Mouse (Mus musculus) retina, embryonic 14.5 days (tissue): ENCODE measurements at regions not wholly inside any gene's neighbourhood (a gene's known extent, or its start where the extent isn't known, plus 50 kb on each side); places are given as distances from the start of the nearest gene placed in this dataset.
A peak's percentile ranks its signal among the peaks of the same experiment; 100 is the strongest.

ENCODE experiments used
- DNase-seq: peaks from one replicate; pipeline ENCODE4 v3.0.0-alpha.2; 2015; ENCODE audit warnings: low spot score

- peak; percentile 85 for DNase-seq
These were observed 804.3 kb downstream of the Tmem132b start for GRCm38 (mm10) chr5:126335553-126336520.

DNA sequence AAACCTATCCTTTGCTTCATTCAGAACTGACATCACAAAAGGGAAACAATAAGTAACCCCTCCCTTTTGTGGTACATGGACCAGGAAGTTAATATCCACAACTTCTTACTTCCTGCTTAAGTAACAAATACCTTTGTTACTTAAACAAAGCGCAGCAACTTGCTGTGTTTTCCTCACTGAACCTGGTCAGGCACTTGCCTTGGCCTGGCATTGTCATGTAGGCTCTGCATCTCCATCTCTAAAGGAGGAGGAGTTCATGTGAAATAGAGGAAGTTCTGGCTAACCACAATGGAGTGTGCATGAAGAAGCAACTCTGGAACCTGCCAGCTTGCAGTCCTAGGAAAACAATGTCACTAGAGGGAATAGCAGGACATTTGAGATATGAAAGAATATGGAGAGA lies 806.3 kb downstream of the Tmem132b start:
- no peak for DNase-seq

DNA sequence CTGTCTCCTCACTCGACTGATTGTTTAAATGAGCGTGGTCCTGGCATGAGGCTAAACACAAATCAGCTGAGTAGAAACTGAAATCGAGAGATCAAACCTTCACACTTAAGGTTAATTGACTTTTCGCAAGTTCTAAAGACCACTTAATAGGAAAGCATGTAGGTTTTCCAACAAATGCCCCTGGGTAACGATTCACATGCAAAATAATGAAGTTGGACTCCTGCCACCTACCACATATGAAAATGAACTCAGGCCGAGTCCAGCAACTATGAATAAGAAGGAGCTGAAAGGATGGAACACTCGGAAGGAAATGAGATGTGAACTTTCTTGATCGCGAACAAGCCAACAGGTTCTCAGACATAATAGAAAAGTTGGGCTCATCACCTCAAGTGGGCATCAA lies 812.0 kb downstream of the Tmem132b start:
- no peak for DNase-seq

DNA sequence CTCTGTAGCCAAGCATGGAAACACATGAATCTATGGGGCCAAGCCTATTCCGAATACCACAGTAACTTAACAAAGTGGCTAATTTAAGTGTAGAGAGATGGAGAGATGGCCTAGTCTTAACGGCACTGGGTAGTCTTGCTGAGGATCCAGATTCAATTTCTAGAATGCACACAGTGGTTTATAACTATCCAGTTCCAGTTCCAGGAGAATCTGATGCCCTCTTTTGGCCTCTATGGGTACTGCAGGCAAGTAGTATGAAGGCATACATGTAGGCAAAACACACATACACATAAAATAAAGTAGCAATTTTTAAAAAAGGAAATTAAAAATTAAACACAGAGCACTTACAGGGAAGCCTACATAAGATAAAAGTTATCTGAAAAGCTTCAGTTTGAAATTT lies 819.4 kb downstream of the Tmem132b start:
- DNase-seq: no peak

DNA sequence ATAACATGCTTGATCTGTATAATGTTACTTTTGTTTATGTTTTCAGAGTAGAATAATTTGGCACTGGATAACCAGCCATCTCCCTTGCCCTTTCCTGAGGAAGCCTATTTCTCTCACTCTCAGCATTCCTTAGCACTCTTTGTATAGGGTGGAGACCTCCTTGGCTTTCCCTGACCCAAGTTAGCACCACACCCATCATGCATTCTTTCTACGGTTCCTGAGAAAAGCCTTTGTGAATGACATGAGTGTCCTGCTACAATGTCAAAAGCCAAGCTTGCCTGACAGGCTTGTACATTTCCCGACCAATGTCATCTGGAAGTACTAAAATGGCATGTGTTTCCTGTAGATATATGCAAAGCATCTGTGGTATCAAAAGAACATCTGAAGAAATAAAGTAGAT lies 837.9 kb downstream of the Tmem132b start:
- DNase-seq: no peak

- no peak for DNase-seq
These were observed 849.3 kb upstream of the Tmem132c start for GRCm38 (mm10) chr5:126392306-126392705.

GRCm38 (mm10) chr5:126395331-126395730 lies 846.3 kb upstream of the Tmem132c start:
- DNase-seq: peak; percentile 56

DNA sequence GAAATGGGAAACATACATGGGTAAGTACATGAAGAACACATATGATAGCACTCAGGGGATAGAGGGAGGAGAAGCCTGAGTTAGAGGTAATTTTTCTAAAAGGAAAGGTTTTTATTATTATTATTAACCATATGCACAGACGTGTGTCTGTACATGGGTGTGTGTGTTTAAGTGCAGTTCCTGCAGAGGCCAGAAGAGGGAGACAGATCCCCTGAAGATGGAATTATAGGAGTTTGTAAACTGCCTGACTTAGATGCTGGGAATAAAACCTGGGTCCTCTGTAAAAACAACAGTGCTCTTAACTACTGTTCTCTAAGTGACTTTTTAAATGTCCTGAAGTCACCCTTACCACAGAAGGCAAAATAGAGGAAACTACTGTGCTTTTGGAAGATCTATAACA lies 809.9 kb upstream of the Tmem132c start:
- DNase-seq: peak; percentile 20

DNA sequence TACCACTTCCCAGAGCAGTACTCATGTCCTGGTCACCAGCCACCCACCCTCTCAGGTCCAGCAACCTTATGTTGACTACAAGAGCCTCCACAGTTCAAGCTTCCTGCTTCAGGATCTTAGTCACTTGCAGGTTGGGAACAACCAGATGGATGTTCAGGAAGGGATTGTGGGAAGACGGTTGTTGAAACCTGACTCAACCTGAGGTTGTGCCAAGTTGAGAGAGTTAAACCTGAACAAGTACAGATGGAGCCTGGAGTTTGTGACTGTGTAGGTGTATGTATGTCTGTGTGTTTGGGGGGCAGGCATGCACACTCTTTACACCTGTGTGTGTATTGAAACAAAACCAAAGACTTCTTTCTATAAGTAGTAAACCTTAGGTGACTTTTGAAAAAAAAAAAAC lies 802.9 kb upstream of the Tmem132c start:
- DNase-seq: no peak

DNA sequence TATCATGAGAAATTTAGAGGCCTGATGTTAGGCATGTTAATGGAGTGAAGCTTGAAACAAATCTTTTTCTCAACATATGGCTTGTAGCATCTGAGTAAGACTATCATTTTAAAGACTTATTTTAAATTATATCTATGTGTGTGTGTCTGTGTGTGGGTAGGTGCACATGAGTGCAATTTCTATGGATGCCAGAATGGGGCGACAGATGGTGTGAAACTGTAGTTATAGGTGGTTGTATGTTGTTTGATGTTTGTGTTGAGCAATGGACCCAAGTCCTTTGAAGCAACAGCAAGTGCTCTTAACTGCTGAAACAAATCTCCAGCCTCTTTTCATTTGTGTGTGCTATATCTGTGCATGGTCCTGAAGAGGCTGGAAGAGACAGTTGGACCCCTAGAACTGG lies 801.1 kb upstream of the Tmem132c start:
- no peak for DNase-seq

GRCm38 (mm10) chr5:126475761-126476160 lies 765.8 kb upstream of the Tmem132c start:
- no peak for DNase-seq

DNA sequence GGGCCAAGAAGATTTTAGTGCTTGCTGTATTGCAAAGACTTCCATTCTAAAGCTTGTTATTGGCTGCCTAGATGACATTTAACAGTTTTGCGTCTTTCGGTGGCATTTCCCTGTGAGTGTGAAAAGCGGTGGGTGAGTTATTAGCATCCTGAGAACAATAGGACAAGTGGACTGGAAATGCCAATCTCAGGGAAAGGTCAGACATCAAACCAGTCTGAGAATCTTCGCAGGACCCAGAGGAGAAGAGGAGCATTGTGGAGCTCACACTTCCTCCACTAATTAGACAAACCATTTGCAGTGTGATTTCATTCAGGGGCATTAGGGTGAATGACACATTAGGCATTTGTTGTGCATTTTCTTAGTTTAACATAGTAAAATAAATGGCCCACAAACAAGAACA lies 719.5 kb upstream of the Tmem132c start:
- peak; percentile 65 for DNase-seq

GRCm38 (mm10) chr5:126525863-126526262 lies 715.7 kb upstream of the Tmem132c start:
- no peak for DNase-seq

GRCm38 (mm10) chr5:126530806-126531527 lies 710.6 kb upstream of the Tmem132c start:
- no peak for DNase-seq

DNA sequence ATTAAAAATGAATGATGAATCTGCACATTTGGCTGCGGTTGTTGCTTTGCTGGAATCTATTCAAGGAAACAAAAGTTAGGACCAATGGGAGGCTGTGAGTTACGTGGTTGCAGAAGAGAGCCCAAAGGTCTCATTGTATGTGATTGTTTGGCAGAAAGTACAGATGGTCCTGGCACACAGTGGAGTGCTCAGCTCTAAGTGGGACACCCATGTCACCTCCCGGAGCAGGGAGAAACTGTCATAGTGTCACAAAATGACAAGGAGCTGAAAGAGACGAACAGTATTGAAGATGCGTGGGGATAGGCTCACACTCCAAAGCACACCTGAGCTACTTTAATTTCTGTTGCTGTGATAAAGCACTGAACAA lies 710.1 kb upstream of the Tmem132c start:
- DNase-seq: no peak

GRCm38 (mm10) chr5:126531975-126532374 lies 709.6 kb upstream of the Tmem132c start:
- no peak for DNase-seq

GRCm38 (mm10) chr5:126538072-126538471 lies 703.5 kb upstream of the Tmem132c start:
- no peak for DNase-seq

DNA sequence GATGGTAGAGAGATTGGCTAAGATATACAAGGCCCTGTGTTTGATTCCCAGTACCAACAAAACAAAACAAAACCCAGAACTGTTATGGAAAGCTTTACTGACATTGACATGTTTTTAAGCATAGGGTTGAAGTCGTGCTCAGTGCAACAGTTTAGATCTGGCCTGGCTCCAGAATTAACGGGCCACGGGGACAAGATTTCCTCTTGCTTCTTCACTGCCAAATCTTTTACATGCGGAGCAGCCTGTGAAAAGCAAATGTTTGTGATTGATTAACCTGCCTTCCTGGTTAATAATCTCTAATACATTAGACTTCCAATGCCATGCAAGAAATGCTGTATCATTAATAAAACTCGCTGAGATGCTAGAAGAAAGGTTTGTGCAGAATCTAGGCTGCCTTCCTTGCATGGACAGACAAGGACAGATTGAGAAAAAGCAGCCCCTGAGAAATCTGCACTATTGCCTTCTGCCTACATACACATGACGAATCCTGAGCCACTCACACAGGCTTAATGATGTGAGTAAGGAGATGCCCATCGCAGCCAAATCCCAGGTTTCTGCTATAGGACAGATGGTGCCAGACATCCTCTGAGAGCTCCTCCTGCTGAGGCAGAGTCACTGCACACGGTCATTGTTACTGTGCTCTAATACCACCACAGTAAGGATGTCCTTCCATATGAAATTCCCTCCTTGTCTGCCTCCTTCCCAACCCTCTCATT lies 697.2 kb upstream of the Tmem132c start:
- DNase-seq: peak; percentile 9

DNA sequence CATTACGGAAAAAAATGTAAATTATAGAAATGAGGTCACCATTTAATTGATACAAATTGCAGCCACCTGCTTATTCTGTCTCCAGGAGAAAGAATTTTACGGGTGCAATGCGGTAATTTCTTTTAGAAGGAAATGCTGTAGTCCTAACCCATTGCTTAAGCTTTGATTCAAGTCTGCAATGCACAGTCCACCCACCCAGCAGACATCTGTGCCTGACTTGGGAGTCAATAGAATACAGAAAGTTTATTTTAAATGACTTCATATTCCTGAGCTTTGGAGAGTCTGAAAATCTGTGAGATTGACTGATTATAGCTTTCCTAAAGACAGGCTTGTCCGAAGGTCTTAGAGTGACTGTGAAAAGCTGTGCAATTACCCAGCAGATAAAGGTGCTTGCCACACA lies 693.8 kb upstream of the Tmem132c start:
- DNase-seq: no peak

GRCm38 (mm10) chr5:126551676-126552075 lies 689.9 kb upstream of the Tmem132c start:
- DNase-seq: no peak

DNA sequence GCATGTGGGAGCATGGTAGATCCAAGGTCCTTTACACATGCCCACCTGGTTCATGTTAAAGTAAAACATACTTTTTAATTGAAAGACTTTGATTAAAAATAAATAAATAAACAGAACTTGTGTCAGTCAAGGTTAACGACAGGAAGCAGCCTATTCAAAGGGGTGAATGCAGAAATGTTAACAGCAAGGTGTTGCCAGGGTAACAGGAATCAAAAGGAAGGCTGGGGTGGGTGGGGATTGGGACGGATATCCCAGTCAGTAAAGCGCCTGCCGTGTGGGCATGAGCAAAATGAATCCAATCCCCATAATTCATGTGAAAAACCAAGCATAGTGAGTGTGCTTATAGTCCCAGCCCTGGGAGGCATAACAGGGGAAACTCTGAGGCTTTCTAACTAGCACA lies 682.6 kb upstream of the Tmem132c start:
- no peak for DNase-seq

- DNase-seq: no peak
These were observed 675.8 kb upstream of the Tmem132c start for GRCm38 (mm10) chr5:126565817-126566216.

DNA sequence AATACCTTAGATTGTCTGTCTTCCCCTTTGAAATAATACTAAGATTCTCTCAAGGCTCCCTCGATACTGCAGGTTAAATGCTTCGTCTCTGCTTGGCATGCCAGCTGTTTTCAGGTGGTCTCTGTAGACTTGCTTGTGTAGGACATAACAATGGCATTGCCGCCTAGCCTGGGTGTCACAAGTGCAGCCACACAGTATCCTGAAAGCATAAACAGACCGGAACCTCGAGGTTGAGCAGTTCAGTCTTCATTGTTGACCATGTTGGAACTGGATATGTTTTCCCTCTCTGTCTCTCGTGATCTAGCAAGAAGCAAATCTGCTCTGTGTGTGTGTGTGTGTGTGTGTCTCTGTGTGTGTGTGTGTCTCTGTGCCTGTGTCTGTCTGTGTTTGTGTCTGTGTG lies 675.4 kb upstream of the Tmem132c start:
- no peak for DNase-seq
